Mouse (Mus musculus): Measurements from ENCODE around the gene Gm21988.
A peak's percentile ranks its signal among the peaks of the same experiment; 100 is the strongest.

DNA sequence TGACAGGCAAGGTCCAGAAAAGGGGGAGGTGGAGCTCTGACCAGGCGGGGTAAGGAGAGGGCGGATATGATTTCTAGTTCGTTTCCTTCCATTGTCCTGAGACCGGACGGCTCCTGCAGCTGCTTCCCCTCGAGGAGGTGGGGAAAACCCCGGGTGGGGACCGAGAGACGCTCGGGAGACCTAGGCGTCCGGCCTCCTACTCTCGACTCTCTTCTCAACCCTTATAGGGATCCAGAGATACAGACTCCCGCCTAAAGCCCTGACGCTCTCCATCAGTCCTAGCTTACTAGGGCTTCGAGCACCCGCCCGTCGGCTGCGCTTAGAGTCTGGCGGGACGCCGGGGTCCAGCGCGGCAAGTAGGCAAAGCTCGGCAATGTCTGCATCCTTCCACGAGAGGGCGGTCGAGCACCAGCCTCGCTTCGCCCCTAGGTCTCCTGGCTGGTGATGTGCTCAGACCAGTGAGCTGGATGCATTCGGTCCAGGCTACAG lies 9.3 kb downstream of the Gm21988 start:
- TF ChIP-seq MEF2A (IDR thresholded peaks at IDR 0.05; ENCODE audit: borderline replicate concordance, low read depth, low read length) = no peak; the same call in 1 of the 2 replicates
- peak; percentile 82 to 98 for TF ChIP-seq CTCF (conservative IDR thresholded peaks at IDR 0.05 in 1 of 2, IDR thresholded peaks at IDR 0.05 in 1 of 2; ENCODE audit: low read depth in 2 of 2, low read length in 2 of 2)
- peak; percentile 79 for TF ChIP-seq POLR2A (IDR thresholded peaks at IDR 0.05; ENCODE audit: low read depth, low read length)
- TF ChIP-seq RCOR1 (conservative IDR thresholded peaks at IDR 0.05; ENCODE audit: low read depth, low read length) = peak; percentile 43; the same call in 1 of the 2 replicates
- no peak for TF ChIP-seq ZKSCAN1 (IDR thresholded peaks at IDR 0.05; ENCODE audit: borderline replicate concordance, low read depth, low read length)
- no peak for TF ChIP-seq USF2 (conservative IDR thresholded peaks at IDR 0.05; ENCODE audit: low read depth, low read length)
- TF ChIP-seq MAX (IDR thresholded peaks at IDR 0.05; ENCODE audit: low read length) = peak; percentile 85; the same call in 1 of the 2 replicates
- TF ChIP-seq USF1 (IDR thresholded peaks at IDR 0.05; ENCODE audit: low read depth, low read length) = no peak
- peak; percentile 71 for TF ChIP-seq MAZ (IDR thresholded peaks at IDR 0.05; ENCODE audit: low read depth, low read length)
- TF ChIP-seq EP300 (IDR thresholded peaks at IDR 0.05; ENCODE audit: low read length) = peak; percentile 71
